ENCODE assay signal across 8 mouse cellular contexts in genomic region chr6:50937094-50937493, GRCm38 (mm10).
DNase-seq lines count a peak whose midpoint lies in the region; ATAC-seq and TF ChIP-seq lines count a peak whose summit lies in the region.

No protein-coding gene starts in this region.

- peak; percentile 95 for TF ChIP-seq CTCF in olfactory bulb, adult 2 months (IDR thresholded peaks at IDR 0.05; ENCODE audit: insufficient read depth, low read depth, low read length)

- H3K9ac ChIP-seq in hindbrain, embryonic 11.5 days (ENCODE audit: low read depth, low read length) = no peak overlapping the region
- no peak overlapping the region for H3K9ac ChIP-seq in hindbrain, embryonic 13.5 days

- H3K36me3 ChIP-seq in hindbrain, embryonic 11.5 days (ENCODE audit: control insufficient read depth, insufficient read depth, low read length) = no peaks in the 10 kb centered on the region
- H3K36me3 ChIP-seq in hindbrain, embryonic 13.5 days = no peaks in the 10 kb centered on the region

- WGBS in hindbrain, embryonic 11.5 days = 32% methylated on average over 9 of the region's 9 CpGs
- WGBS in hindbrain, embryonic 13.5 days = 33% methylated on average over 9 of the region's 9 CpGs
- WGBS in olfactory bulb, adult 2 months = 30% methylated on average over 9 of the region's 9 CpGs

- no peak overlapping the region for H3K27ac ChIP-seq in hindbrain, embryonic 11.5 days (ENCODE audit: low read depth, low read length)
- no peak overlapping the region for H3K27ac ChIP-seq in hindbrain, embryonic 13.5 days
- no peak overlapping the region for H3K27ac ChIP-seq in olfactory bulb, adult 2 months (ENCODE audit: insufficient read depth, low read depth, low read length)

- ATAC-seq in hindbrain, embryonic 11.5 days (ENCODE audit: low FRiP score) = no peak
- no peak for ATAC-seq in hindbrain, embryonic 13.5 days (ENCODE audit: low FRiP score)

- H3K4me1 ChIP-seq in hindbrain, embryonic 11.5 days (replicated peaks; ENCODE audit: control insufficient read depth, insufficient read depth, low read length) = no peaks in the 10 kb centered on the region
- peaks cover 28% of the 10 kb centered on the region for H3K4me1 ChIP-seq in hindbrain, embryonic 13.5 days (replicated peaks)
- H3K4me1 ChIP-seq in olfactory bulb, adult 2 months (ENCODE audit: control insufficient read depth, insufficient read depth, low read length) = peaks cover 9% of the 10 kb centered on the region

- no peaks in the 10 kb centered on the region for H3K27me3 ChIP-seq in hindbrain, embryonic 11.5 days (ENCODE audit: control insufficient read depth, insufficient read depth, low read length)
- no peaks in the 10 kb centered on the region for H3K27me3 ChIP-seq in hindbrain, embryonic 13.5 days

- DNase-seq in hindbrain, embryonic 11.5 days (ENCODE audit: low spot score) = peak; percentile 89
- DNase-seq in adrenal gland, adult 18-20 months (ENCODE audit: low spot score in 2 of 2) = peak; percentile 64 to 74
- peak; percentile 87 for DNase-seq in embryo, embryonic 10.5 days (ENCODE audit: low spot score)
- peak; percentile 86 for DNase-seq in heart, postnatal 4 days
- DNase-seq in left cerebral cortex, postnatal 25 days (ENCODE audit: low spot score in 2 of 2) = peak; percentile 73 to 76
- DNase-seq in thymus, postnatal 14 days = peak; percentile 65

- intact Hi-C loops in left cerebral cortex, postnatal 25 days (cut with DNase I) = loop anchor here (1.0 kb wide), 3 partner anchors 129 to 258 kb away; no protein-coding TSS in a partner anchor

- no peak overlapping the region for H3K4me2 ChIP-seq in hindbrain, embryonic 11.5 days (replicated peaks; ENCODE audit: low read depth, low read length)
- H3K4me2 ChIP-seq in hindbrain, embryonic 13.5 days = no peak overlapping the region

- no peak for TF ChIP-seq POLR2A in olfactory bulb, adult 2 months (IDR thresholded peaks at IDR 0.05; ENCODE audit: insufficient read depth, low read depth, low read length)

- H3K9me3 ChIP-seq in hindbrain, embryonic 11.5 days (ENCODE audit: control insufficient read depth, low read length) = no peaks in the 10 kb centered on the region
- H3K9me3 ChIP-seq in hindbrain, embryonic 13.5 days = no peaks in the 10 kb centered on the region

- no peak overlapping the region for H3K4me3 ChIP-seq in hindbrain, embryonic 11.5 days (ENCODE audit: low read depth, low read length)
- no peak overlapping the region for H3K4me3 ChIP-seq in hindbrain, embryonic 13.5 days
- H3K4me3 ChIP-seq in olfactory bulb, adult 2 months (ENCODE audit: insufficient read depth, low read depth, low read length) = no peak overlapping the region
